Mouse (Mus musculus) G1E (cell line): ENCODE measurements at regions not wholly inside any gene's neighbourhood (a gene's known extent, or its start where the extent isn't known, plus 50 kb on each side); places are given as distances from the start of the nearest gene placed in this dataset.

ENCODE experiments used
- GATA1 ChIP-seq: IDR thresholded peaks from 2 replicates; pipeline ENCODE4 v1.6.1; 2012; ENCODE audit warnings: borderline replicate concordance, low read length, inconsistent platforms, mixed read lengths
- GATA2 ChIP-seq: IDR thresholded peaks from 2 replicates; pipeline ENCODE4 v1.6.1; 2012; ENCODE audit warnings: low read depth, low read length, inconsistent platforms, borderline replicate concordance
- TAL1 ChIP-seq: conservative IDR thresholded peaks from 2 replicates; pipeline ENCODE4 v1.6.1; 2012; ENCODE audit warnings: low read depth, low read length, inconsistent platforms, mixed read lengths

DNA sequence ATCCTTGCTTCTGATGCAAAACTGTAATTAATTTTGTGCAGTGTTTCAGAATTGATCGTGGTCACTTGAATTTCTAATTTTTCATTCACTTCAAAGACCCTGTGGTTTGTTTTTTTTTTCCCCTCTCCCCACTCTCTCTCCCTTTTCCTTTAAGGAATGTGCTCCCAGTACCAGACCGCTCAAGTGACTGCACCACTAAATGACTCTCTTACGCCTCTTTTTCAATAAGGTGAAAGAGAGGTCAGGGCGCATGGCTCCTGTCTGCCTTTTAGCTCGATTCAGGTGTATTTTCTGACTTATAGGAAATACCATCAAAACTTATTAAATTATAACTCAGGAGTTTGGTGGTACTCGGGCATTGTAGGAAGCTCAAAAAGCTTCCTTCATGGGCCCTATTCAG is 146.0 kb upstream of the Zfp507 start:
- TF ChIP-seq GATA1 (no peak), GATA2 (no peak), TAL1 (no peak)
